Comparison of ENCODE assay signal across 13 mouse cellular contexts in genomic region chr11:62543991-62544390, GRCm38 (mm10).
"Had no signal": no experiment of that assay in that cellular context is flagged by ENCODE, and none has a peak within 500 bp of the region (broad histone marks: within the 10 kb centered on the region; RNA-seq: fewer than 3 reads in every experiment).

No protein-coding gene starts in this region.

- DNase-seq: gastrocnemius, adult 2 months; gastrocnemius, postnatal 10 days; gastrocnemius, postnatal 25 days; heart, adult 18-20 months; heart, postnatal 10 days; heart, postnatal 4 days; kidney, adult 11 months; kidney, adult 2 months; kidney, postnatal 10 days; kidney, postnatal 25 days; layer of hippocampus, adult 9-11 months; layer of hippocampus, postnatal 36 days; left cerebral cortex, postnatal 4 days had no signal
